Mouse (Mus musculus) mouse embryonic stem cell (cell line): Measurements from ENCODE around the gene Ctnna3.

ENCODE experiments used
- in situ Hi-C, 2 experiments: fragments of 300-500 bp; cut with MboI; formaldehyde crosslinking; loops; 1 replicate in 1 of 2; 3 replicates in 1 of 2; pipeline ENCODE4 v1.14.3; 2019 to 2020; ENCODE audit warnings: low sequenced_read_pairs in 2 of 2, low pct_unique_long_range_greater_than_20kb in 1 of 2, mixed read lengths in 1 of 2; ENCODE audit not compliant: unreplicated experiment in 1 of 2

The Ctnna3 gene

DNA sequence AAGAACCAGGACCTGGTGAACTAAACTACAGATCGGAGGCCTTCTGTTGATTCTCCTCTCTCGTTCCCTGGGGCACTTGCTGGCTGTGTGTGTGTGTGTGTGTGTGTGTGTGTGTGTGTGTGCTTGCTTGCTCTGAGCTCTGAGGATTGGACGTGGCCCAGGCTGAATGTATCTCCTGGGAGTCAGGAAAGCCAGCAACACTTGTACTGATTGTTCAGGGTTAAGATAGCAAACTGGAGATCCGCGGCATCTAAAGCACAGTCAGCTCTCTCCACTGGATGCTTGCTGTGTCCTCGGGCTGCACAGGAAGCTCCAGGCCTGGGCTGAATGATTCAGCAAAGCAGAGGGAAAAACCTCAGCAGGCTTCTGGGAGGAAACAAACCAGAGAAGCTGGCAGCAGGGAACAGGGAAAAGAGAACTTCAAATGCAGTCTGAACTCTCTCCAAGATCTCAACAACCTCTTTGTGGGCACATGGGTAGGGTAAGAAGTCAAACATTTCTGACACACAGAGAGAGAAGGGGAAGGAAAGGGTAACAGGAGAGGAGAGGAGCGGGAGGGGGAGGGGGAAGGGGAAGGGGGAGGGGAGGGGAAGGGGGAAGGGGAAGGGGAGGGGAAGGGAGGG, 524.5 kb downstream of the Ctnna3 start:
- in situ Hi-C loops: no loop called here

DNA sequence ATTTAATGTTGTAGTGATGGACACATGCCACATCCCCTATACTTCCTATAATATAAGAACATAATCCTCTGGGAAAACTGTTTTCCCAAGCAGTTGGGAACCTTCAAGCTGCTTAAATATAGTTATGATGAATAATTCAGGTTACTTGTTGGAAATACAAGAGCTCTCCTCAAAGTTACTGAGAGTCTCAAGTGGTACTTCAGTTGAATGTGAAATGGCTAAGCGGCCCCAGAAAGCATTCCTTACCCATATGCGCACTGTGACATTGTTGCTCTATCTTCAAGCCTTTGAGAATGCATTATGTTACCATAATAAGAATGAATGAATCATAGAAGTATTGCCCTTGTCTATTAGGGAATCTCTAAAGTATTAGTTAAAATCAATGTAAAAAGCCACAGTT, 542.4 kb downstream of the Ctnna3 start:
- in situ Hi-C loops: no loop called here

DNA sequence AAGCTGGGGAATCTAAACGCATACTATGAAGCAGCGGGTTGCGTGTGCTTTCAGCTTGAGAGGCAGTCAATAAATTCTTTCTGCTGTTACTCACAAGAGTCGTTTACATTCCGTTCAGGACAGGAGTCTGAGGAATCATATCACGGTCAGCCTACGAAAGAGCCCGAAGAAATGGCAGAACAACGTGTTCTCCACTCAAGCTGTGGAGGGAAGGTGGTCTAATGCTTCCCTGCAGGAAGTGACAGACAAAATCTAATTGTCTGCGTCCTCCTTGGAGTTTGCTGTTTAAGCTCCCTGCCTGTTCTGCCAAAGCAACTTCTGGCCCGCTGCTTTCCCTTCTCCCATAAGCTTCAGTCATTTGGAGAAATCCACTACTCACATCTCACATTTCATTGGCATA, 548.2 kb downstream of the Ctnna3 start:
- in situ Hi-C loops: no loop called here

GRCm38 (mm10) chr10:63978535-63978934, 548.6 kb downstream of the Ctnna3 start:
- in situ Hi-C loops: no loop called here

DNA sequence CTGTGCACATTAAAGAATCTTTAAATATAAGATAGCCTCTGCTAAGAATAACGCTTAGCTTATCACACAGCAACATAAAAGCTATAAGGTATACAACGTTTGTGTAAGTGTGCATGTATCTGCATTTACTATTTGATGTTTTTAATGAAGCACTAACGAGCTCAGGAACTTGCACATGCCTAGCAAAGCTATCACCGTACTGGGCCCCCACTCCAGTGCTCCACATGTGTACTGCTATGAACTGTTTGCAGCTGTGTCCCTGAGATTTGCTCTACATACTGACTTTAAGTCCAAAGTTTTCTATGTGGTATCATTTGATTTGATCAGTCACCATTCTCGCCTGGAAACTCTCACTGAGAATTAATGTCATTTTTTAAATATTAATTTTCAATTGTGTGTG, 549.1 kb downstream of the Ctnna3 start:
- in situ Hi-C loops: no loop called here

DNA sequence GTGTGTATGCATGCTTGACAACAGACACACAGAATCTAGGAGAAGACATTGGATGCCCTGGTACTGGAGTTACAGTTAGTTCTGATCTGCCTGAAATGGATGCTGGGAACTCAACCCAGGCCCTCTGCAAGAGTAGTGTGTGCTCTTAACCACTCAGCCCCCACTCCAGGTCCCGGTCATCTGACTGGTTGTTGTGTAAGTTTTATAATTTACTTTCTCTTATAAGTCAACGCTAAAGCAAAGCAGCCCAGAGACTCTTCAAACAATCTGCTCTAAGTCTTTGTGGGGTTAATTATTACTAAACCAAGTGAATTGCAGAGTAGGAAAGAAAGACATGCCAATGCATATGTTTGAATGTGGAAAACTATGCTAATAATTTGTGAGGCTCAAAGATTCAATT, 549.5 kb downstream of the Ctnna3 start:
- in situ Hi-C loops: no loop called here

DNA sequence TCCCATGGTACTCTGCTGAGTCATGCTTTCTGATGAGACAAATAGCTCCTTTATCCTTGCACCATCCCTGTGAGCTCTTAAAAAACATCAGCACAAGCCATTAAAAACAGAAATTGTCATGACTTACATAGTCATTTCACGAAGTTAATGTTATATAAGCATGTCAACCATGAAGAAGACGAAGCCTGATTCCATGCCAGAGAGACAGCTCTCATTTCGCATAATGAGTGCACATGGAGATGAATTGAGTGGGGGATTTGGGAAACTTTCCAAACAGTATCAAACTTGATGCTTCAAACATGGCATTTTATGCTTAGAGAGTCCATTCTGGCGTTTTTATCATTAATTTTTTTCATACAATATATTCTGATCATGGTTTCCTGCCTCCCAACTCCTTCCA, 555.7 kb downstream of the Ctnna3 start:
- in situ Hi-C loops: no loop called here

DNA sequence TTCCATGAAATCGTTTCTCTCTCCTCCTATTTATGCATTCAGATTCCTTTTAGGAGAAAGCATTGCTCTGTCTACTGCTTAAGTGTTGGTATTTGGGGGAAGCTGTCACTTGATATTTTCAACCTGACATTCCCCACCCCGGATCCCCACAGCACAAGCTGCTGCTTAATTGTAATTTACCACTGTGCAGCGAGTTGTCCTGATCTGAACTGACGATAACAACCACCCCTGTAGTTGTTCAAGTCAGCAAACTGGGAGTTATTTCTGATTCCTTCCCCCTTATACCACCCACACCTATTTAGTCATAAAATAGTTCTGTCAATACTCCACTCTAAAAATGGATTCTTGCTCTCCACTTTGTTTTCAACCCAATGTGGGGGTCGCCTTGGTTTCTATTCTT, 564.4 kb downstream of the Ctnna3 start:
- in situ Hi-C loops: no loop called here

GRCm38 (mm10) chr10:64001531-64001930, 571.6 kb downstream of the Ctnna3 start:
- in situ Hi-C loops: no loop called here

- in situ Hi-C loops: no loop called here
Measured at GRCm38 (mm10) chr10:64001996-64002395, 572.1 kb downstream of the Ctnna3 start.

GRCm38 (mm10) chr10:64020347-64020746, 590.4 kb downstream of the Ctnna3 start:
- in situ Hi-C loops: no loop called here

DNA sequence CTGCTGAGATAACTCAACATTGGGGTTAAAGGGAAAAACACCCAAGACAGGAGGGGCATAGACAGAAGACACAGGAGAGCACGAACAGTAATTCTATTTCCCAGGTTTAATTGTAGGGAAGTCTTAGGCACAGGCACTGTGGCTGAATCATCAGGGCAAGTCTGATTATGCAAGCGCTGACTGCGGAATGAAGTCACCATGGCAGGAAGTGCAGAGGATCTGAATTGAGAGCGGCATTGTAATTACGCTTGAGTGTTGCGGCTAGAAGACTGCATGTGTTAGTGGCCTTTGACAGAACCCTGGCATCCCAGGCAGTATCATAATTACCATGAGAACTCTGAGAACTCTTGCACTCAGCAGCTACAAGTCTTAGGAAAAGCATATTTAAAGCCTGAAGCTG, 593.4 kb downstream of the Ctnna3 start:
- in situ Hi-C loops: no loop called here

DNA sequence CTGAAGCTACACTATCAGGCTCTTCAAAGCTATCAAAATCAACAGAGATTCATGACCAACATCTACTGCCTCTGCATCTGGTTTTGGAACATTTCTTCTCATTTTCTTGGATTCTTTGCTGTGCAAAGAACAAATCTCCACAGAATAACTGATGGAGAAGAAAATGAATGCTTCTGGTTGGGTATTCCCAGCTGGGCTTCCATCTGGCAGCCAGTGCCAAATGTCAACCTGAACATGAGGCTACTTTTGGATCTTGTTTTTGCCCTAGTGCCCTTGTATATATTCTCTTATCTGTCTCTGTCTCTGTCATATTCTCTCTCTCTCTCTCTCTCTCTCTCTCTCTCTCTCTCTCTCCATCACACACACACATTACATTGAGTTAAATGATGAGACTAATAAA, 601.0 kb downstream of the Ctnna3 start:
- in situ Hi-C loops: no loop called here

DNA sequence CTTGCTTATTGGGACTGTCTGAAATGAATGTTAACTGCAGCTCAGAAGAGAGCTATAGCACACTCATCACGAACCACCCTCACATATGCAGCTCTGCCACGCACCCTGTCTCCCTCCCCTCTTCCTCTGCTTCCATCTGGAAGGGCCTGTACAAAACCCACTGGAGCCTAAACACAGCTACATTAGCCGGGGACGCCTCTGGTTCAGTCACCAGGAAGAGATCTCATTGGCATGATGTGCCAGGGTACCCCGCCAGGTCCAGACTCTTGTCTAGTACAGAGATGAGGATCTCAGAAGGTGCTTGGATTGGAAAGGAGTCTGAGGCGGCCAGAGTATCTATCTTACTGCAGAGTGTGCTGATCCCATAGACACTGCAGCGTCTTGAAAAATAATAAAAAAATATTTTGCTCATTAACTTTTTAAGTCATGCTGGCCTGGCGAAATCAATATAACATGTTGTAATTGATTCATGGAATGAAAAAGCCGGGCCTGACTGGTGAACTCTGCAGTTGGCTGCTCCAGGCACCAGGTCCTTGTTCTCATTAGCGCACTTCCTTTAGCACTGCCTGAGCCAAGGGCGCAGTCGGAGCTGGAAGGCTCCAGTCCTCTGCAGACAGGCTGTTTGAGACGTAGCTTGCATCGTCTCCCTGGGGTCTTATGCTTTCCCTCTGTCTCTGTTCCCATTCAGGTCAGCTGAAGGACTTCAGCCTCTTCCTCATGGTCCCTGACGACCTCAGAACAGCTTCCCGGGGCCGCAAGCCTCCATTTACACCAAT, 610.0 kb downstream of the Ctnna3 start:
- in situ Hi-C loops: no loop called here

GRCm38 (mm10) chr10:64041218-64041617, 611.3 kb downstream of the Ctnna3 start:
- in situ Hi-C loops: no loop called here

GRCm38 (mm10) chr10:64041892-64042291, 612.0 kb downstream of the Ctnna3 start:
- in situ Hi-C loops: no loop called here

DNA sequence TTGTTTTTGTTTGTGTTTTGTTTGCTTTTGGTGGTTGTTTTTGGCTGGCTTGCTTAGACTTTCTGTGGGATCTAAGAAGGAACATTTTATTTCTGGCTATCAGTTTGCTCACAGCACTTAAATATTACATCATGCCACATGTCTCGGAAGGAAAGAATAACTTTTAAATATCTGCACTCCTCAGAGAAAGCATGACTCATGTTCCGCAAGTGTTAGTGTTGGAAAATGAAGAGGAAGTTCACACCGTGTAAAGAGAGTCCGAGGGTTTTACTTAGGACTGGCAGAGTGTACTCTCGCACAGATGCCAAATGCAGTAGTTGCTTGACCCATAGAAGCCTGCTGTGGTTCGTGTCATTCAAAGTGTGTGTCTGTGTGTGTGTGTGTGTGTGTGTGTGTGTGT, 619.3 kb downstream of the Ctnna3 start:
- in situ Hi-C loops: no loop called here

GRCm38 (mm10) chr10:64049946-64050345, 620.0 kb downstream of the Ctnna3 start:
- in situ Hi-C loops: no loop called here

- in situ Hi-C loops: no loop called here
Measured at GRCm38 (mm10) chr10:64063704-64064103, 633.8 kb downstream of the Ctnna3 start.

DNA sequence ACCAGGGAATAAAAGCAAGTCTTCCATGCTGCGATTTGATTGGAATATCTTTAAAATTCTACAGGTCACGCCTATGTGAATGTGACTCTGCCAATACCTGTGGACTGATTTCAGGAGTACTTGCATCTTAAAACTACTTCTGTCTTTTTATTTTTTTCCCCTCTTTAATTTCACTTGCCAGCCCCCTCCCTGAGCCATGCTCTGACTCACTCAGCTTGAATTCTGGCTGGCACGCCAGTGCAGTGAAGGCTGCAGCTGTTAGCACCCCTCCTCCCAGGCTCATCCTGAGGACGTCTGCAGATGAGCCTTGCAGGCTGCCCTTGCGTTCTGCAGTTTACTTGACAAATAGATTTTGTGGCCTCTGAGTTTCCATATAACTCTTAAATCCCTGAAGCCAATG, 646.0 kb downstream of the Ctnna3 start:
- in situ Hi-C loops: loop anchor here in 1 of 2 experiments (25.0 kb wide), 1 partner anchor 489 kb away; no protein-coding TSS in a partner anchor
